Mouse (Mus musculus) CH12.LX (cell line): ENCODE results near the gene Rprml.
A peak's percentile ranks its signal among the peaks of the same experiment; 100 is the strongest.

ENCODE experiments used
- CTCF ChIP-seq, 2 experiments: IDR thresholded peaks in 1 of 2; conservative IDR thresholded peaks in 1 of 2; 2 replicates each; pipeline ENCODE4 v1.5.1; 2011 to 2012; ENCODE audit warnings: low read depth in 2 of 2, low read length in 2 of 2, improper control_type of control experiment in 1 of 2, inconsistent platforms in 1 of 2, mild to moderate bottlenecking in 1 of 2, moderate library complexity in 1 of 2
- EP300 ChIP-seq: IDR thresholded peaks from 2 replicates; pipeline ENCODE4 v1.6.1; 2011; ENCODE audit warnings: low read length, improper control_type of control experiment
- ETS1 ChIP-seq: conservative IDR thresholded peaks from 2 replicates; pipeline ENCODE4 v1.6.1; 2012; ENCODE audit warnings: low read depth, mild to moderate bottlenecking, inconsistent platforms, low read length, improper control_type of control experiment, moderate library complexity
- GABPA ChIP-seq: IDR thresholded peaks from 2 replicates; pipeline ENCODE4 v1.6.1; 2012; ENCODE audit warnings: low read depth, low read length, improper control_type of control experiment, inconsistent platforms; ENCODE audit not compliant: insufficient replicate concordance
- HCFC1 ChIP-seq: IDR thresholded peaks from 2 replicates; pipeline ENCODE4 v1.6.1; 2012; ENCODE audit warnings: low read depth, mild to moderate bottlenecking, inconsistent platforms, low read length, improper control_type of control experiment
- MEF2A ChIP-seq: IDR thresholded peaks from 2 replicates; pipeline ENCODE4 v1.6.1; 2014; ENCODE audit warnings: low read depth, mild to moderate bottlenecking, inconsistent platforms, low read length, improper control_type of control experiment, borderline replicate concordance
- MXI1 ChIP-seq: IDR thresholded peaks from 2 replicates; pipeline ENCODE4 v1.6.1; 2011; ENCODE audit warnings: mild to moderate bottlenecking, low read depth, low read length, improper control_type of control experiment
- POLR2A ChIP-seq: IDR thresholded peaks from 2 replicates; pipeline ENCODE4 v1.6.1; 2011; ENCODE audit warnings: low read depth, mild to moderate bottlenecking, improper control_type of control experiment, low read length
- RAD21 ChIP-seq: IDR thresholded peaks from 2 replicates; pipeline ENCODE4 v1.6.1; 2011; ENCODE audit warnings: low read depth, mild to moderate bottlenecking, low read length, improper control_type of control experiment, moderate library complexity
- TBP ChIP-seq: conservative IDR thresholded peaks from 2 replicates; pipeline ENCODE4 v1.6.1; 2011; ENCODE audit warnings: low read depth, low read length, improper control_type of control experiment
- TCF12 ChIP-seq: IDR thresholded peaks from 2 replicates; pipeline ENCODE4 v1.6.1; 2014; ENCODE audit warnings: low read depth, mild to moderate bottlenecking, inconsistent platforms, low read length, improper control_type of control experiment
- ZMIZ1 ChIP-seq: IDR thresholded peaks from 2 replicates; pipeline ENCODE4 v1.6.1; 2012; ENCODE audit warnings: low read depth, mild to moderate bottlenecking, inconsistent platforms, low read length, improper control_type of control experiment
- ZNF384 ChIP-seq: IDR thresholded peaks from 2 replicates; pipeline ENCODE4 v1.6.1; 2012; ENCODE audit warnings: low read depth, low read length, improper control_type of control experiment, inconsistent platforms

- TF ChIP-seq MEF2A = no peak; the same call in 1 of the 2 replicates
- TF ChIP-seq HCFC1 = peak; percentile 92
- no peak for TF ChIP-seq CTCF (conservative IDR thresholded peaks at IDR 0.05 in 1 of 2, IDR thresholded peaks at IDR 0.05 in 1 of 2; ENCODE audit: low read depth in 2 of 2, low read length in 2 of 2)
- peak; percentile 93 for TF ChIP-seq POLR2A
- TF ChIP-seq TBP = peak; percentile 44; the same call in 1 of the 2 replicates
- TF ChIP-seq GABPA = peak; percentile 63
- TF ChIP-seq MXI1 = peak; percentile 90
- no peak for TF ChIP-seq ZNF384
- TF ChIP-seq ETS1 = peak; percentile 65; the same call in 1 of the 2 replicates
- no peak; the same call in 1 of the 2 replicates for TF ChIP-seq TCF12
- TF ChIP-seq ZMIZ1 = peak; percentile 35; the same call in 1 of the 2 replicates
- no peak for TF ChIP-seq RAD21
- 0 out of 2 replicates have a peak, but pooled peaks have one; percentile 65 for TF ChIP-seq EP300
These were observed 48.3 kb downstream of the Rprml start, which contains the start of gene Gosr2 for GRCm38 (mm10) chr11:103697565-103698176.
